ENCODE assay signal across 8 mouse cellular contexts in genomic region chr4:83323910-83324684, GRCm38 (mm10). TPM values are rescaled to one million over a fixed set of nuclear protein-coding genes. Genes with fewer than 3 reads are reported as not detected.
DNase-seq lines count a peak whose midpoint lies in the region; ATAC-seq lines count a peak whose summit lies in the region.

TSS of gene Ttc39b (minus strand) at chr4:83324255.

- intact Hi-C loops in gastrocnemius, postnatal 14 days (cut with DNase I; ENCODE audit: low total_unique reads), result no loop called here
- intact Hi-C loops in left cerebral cortex, postnatal 14 days (cut with DNase I), result no loop called here

- H3K9me3 ChIP-seq in intestine, embryonic 14.5 days (ENCODE audit: control insufficient read depth, low read length), result no peaks in the 10 kb centered on the region

- no peak within 1 kb of the TSS for H3K27ac ChIP-seq in intestine, embryonic 14.5 days (ENCODE audit: low read depth)

- H3K36me3 ChIP-seq in intestine, embryonic 14.5 days (ENCODE audit: control insufficient read depth, insufficient read depth, low read length), result no peaks in the 10 kb centered on the region

- peaks cover 6% of the 10 kb centered on the region; the same call in 1 of the 2 replicates for H3K27me3 ChIP-seq in intestine, embryonic 14.5 days (replicated peaks; ENCODE audit: control insufficient read depth, insufficient read depth, low read length)

- WGBS in intestine, embryonic 14.5 days, result under 1% methylated on average over 54 of the region's 59 CpGs

- peak; percentile 98 for ATAC-seq in intestine, embryonic 14.5 days (replicated peaks; ENCODE audit: low FRiP score, low TSS enrichment, low read depth)
- peak; percentile 94 for ATAC-seq in megakaryocyte-erythroid progenitor cell, adult 5-6 weeks (replicated peaks; ENCODE audit: low FRiP score, low TSS enrichment, poor library complexity, severe bottlenecking)

- peak; percentile 99 to 100 for DNase-seq in adrenal gland, adult 18-20 months (ENCODE audit: low spot score in 2 of 2)
- DNase-seq in embryo, embryonic 10.5 days (ENCODE audit: low spot score), result peak; percentile 93
- peak; percentile 98 for DNase-seq in gastrocnemius, postnatal 14 days
- DNase-seq in intestine, embryonic 14.5 days (ENCODE audit: low spot score), result peak; percentile 97
- DNase-seq in left cerebral cortex, postnatal 14 days (ENCODE audit: low spot score in 2 of 2), result peak; percentile 95
- DNase-seq in right cerebral cortex, postnatal 14 days, result peak; percentile 95
- peak; percentile 99 for DNase-seq in urinary bladder, postnatal 25 days (ENCODE audit: low spot score)

- H3K4me1 ChIP-seq in intestine, embryonic 14.5 days (replicated peaks; ENCODE audit: control insufficient read depth, insufficient read depth, low read length), result 0 out of 2 replicates have a peak, but pooled peaks cover 11% of the 10 kb centered on the region

- peak within 1 kb of the TSS; percentile 49 for H3K9ac ChIP-seq in intestine, embryonic 14.5 days (ENCODE audit: low read length)

- peak within 1 kb of the TSS; percentile 81 for H3K4me2 ChIP-seq in intestine, embryonic 14.5 days (ENCODE audit: low read length)

- H3K4me3 ChIP-seq in intestine, embryonic 14.5 days (ENCODE audit: low read depth, low read length), result peak within 1 kb of the TSS; percentile 55

RNA-seq across cellular contexts. Expression of gene Ttc39b, which starts in this region (rescaled TPM):
- 10 to 100 TPM; 16.4 to 18.3 TPM for total RNA-seq in adrenal gland, adult 18-20 months (2021)
- total RNA-seq in gastrocnemius, postnatal 14 days (2021), result 1 to 10 TPM; 5.7 to 6.2 TPM
- polyA plus RNA-seq in intestine, embryonic 14.5 days (2014; fragmentation: Nextera tagmentation; extraction: Ambion mirVana), result 3.2 and 3.4 TPM in 2 replicates
- total RNA-seq in left cerebral cortex, postnatal 14 days (2021), result 10 to 100 TPM; 46.6 to 54.0 TPM
- total RNA-seq in megakaryocyte-erythroid progenitor cell, adult 5-6 weeks (2014; fragmentation: Nextera tagmentation), result 7.9 and 11.5 TPM in 2 replicates
- 8.5 and 20.1 TPM in 2 replicates for total RNA-seq in megakaryocyte-erythroid progenitor cell, adult 5-6 weeks (2017)
